Mouse (Mus musculus): ENCODE results near the gene Zfp82. TPM values are rescaled to one million over a fixed set of nuclear protein-coding genes. Genes with fewer than 3 reads are reported as not detected.

The Zfp82 gene
- polyA plus RNA-seq, 1 experiment, result 0.81 TPM

DNA sequence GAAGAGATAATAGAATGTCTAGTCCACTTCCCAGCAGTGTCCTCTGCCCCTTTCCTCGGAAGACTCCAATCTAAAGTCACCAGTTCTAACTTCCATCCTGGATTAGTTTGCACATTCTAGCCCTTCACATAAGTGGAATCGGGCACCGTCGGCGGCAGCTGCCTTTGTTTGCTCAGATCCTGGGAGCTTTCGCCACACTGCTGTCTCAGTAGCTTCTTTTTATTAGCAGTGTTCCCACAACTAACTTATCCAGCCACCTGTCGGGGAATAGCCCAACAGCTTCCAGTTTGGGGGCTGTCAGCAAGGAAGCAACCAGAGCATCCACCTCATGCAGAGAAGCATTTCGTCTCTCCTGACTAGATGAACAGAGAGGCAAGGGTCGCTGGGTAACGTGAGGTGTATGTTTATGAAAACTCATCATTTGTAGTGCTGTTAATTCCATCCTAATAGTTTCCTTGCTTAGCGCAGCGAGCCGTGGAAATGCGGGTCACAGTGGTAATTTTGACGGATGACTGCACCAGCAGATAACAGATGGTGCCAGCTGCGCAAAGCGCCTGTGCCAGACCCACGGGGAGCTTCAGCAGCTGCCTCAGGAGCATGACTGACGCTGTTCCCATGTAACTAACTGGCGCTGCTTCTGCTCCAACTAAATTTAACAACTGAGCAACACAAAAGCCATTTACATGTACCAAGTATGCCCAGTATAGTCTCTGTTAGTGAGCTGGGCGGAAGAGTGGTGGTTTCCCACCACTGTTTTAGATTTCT is 63.2 kb downstream of the Zfp82 start:
- Histone ChIP-seq H3K4me3 (ENCODE audit: extremely low read depth, insufficient read depth, insufficient read length) (no peak overlapping the region), H3K36me3 (ENCODE audit: control insufficient read depth, insufficient read depth, low read length) (peaks cover 9% of the 10 kb centered on the region), H3K4me1 (ENCODE audit: control insufficient read depth, insufficient read depth, insufficient read length) (no peaks in the 10 kb centered on the region), H3K27me3 (ENCODE audit: control insufficient read depth, insufficient read depth, low read length) (no peaks in the 10 kb centered on the region), H3K27ac (ENCODE audit: insufficient read depth, low read length) (no peak overlapping the region)
- no peak for DNase-seq (ENCODE audit: low read depth in 1 of 2, low spot score in 2 of 2)
- no peak for TF ChIP-seq CTCF (IDR thresholded peaks at IDR 0.05; ENCODE audit: extremely low read depth, insufficient read depth, insufficient read length, insufficient replicate concordance)
- no peak for TF ChIP-seq POLR2A (IDR thresholded peaks at IDR 0.05; ENCODE audit: low read depth, low read length)
- 90% methylated on average over 21 of the region's 21 CpGs for WGBS

DNA sequence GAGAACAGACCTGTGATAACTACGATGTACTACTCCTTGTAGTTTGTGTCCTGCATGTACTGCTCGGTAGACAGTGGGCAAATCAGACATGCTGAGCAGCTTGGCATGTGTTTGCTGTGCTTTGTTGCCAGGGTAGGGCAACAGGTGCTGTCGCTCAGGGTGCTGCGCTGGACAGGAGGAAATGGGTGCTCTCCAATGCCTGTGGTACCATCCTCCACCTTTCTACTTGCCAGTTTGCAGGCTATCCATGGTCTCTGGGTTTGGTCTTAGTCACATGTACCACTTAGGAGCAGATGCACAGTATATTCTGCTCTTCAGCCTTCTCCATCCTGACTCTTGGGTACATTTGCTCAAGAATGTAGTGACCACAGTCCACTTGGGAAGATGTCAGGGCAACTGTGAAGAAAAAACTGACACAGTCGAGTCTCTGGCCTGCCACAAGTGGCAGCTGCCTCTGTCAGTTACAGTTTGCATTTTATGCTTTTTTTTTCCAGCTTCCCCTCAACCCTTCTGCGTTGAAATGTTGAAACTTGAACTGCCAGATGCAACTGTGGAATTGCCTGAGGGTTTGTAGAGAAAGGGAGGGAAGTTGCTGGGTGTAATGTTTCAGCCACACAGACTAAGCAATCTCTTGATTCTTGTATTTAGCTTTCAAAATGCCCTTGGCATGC is 64.5 kb downstream of the Zfp82 start:
- Histone ChIP-seq H3K4me1 (ENCODE audit: control insufficient read depth, insufficient read depth, insufficient read length) (no peaks in the 10 kb centered on the region), H3K36me3 (ENCODE audit: control insufficient read depth, insufficient read depth, low read length) (peaks cover 6% of the 10 kb centered on the region), H3K27me3 (ENCODE audit: control insufficient read depth, insufficient read depth, low read length) (no peaks in the 10 kb centered on the region), H3K4me3 (ENCODE audit: extremely low read depth, insufficient read depth, insufficient read length) (no peak overlapping the region), H3K27ac (ENCODE audit: insufficient read depth, low read length) (no peak overlapping the region)
- DNase-seq (ENCODE audit: low read depth in 1 of 2, low spot score in 2 of 2), result no peak
- no peak for TF ChIP-seq POLR2A (IDR thresholded peaks at IDR 0.05; ENCODE audit: low read depth, low read length)
- 73% methylated on average over 6 of the region's 6 CpGs for WGBS

- no peak for DNase-seq (ENCODE audit: low read depth in 1 of 2, low spot score in 2 of 2)
- peaks cover 9% of the 10 kb centered on the region for H3K36me3 ChIP-seq (ENCODE audit: control insufficient read depth, insufficient read depth, low read length)
- no peak for TF ChIP-seq CTCF (IDR thresholded peaks at IDR 0.05; ENCODE audit: extremely low read depth, insufficient read depth, insufficient read length, insufficient replicate concordance)
- TF ChIP-seq POLR2A (IDR thresholded peaks at IDR 0.05; ENCODE audit: low read depth, low read length), result no peak
- H3K27me3 ChIP-seq (ENCODE audit: control insufficient read depth, insufficient read depth, low read length), result no peaks in the 10 kb centered on the region
- no peaks in the 10 kb centered on the region for H3K4me1 ChIP-seq (ENCODE audit: control insufficient read depth, insufficient read depth, insufficient read length)
- WGBS, result 87% methylated on average over 1 of the region's 1 CpGs
- no peak overlapping the region for H3K27ac ChIP-seq (ENCODE audit: insufficient read depth, low read length)
- no peak overlapping the region for H3K4me3 ChIP-seq (ENCODE audit: extremely low read depth, insufficient read depth, insufficient read length)
Measured at GRCm38 (mm10) chr7:30007601-30008000, 65.1 kb downstream of the Zfp82 start.

Other genes starting within 250 kb of the Zfp82 start
- gene Zfp940, start 219.2 kb downstream of the Zfp82 start, polyA plus RNA-seq (2012; rRNA removed), result 0.37 and 0.39 TPM in 2 replicates
- gene Zfp420, start 212.9 kb downstream of the Zfp82 start, polyA plus RNA-seq (2012; rRNA removed), result 0.99 and 1.2 TPM in 2 replicates
- 0.93 and 1.0 TPM in 2 replicates for gene Zfp27, start 166.3 kb downstream of the Zfp82 start, polyA plus RNA-seq (2012; rRNA removed)
- 0.31 and 0.35 TPM in 2 replicates for gene Zfp383, start 164.7 kb downstream of the Zfp82 start, polyA plus RNA-seq (2012; rRNA removed)
- gene Zfp74, start 118.8 kb downstream of the Zfp82 start, polyA plus RNA-seq (2012; rRNA removed), result 4.0 and 6.0 TPM in 2 replicates
- gene Zfp568, start 88.9 kb downstream of the Zfp82 start, polyA plus RNA-seq (2012; rRNA removed), result 3.0 and 3.1 TPM in 2 replicates
- gene Zfp14, start 21.5 kb downstream of the Zfp82 start, polyA plus RNA-seq (2012; rRNA removed), result 1.1 and 1.4 TPM in 2 replicates
- gene Gm26920, start 17.5 kb upstream of the Zfp82 start, polyA plus RNA-seq (2012; rRNA removed), result 0.16 TPM in 1 of 2 replicates, not detected in the other
- 1.1 and 2.2 TPM in 2 replicates for gene Zfp566, start 17.6 kb upstream of the Zfp82 start, polyA plus RNA-seq (2012; rRNA removed)
- 9.3 and 11.3 TPM in 2 replicates for gene Zfp260, start 21.9 kb upstream of the Zfp82 start, polyA plus RNA-seq (2012; rRNA removed)
- 0.92 and 1.9 TPM in 2 replicates for gene Zfp382, start 49.0 kb upstream of the Zfp82 start, polyA plus RNA-seq (2012; rRNA removed)
- 7.3 and 8.8 TPM in 2 replicates for gene Zfp146, start 96.8 kb upstream of the Zfp82 start, polyA plus RNA-seq (2012; rRNA removed)
- gene Cox7a1, start 111.2 kb upstream of the Zfp82 start, polyA plus RNA-seq (2012; rRNA removed), result 0.43 and 0.52 TPM in 2 replicates
- gene Capns1, start 125.9 kb upstream of the Zfp82 start, polyA plus RNA-seq (2012; rRNA removed), result 414 and 469 TPM in 2 replicates
- gene Polr2i, start 159.0 kb upstream of the Zfp82 start, polyA plus RNA-seq (2012; rRNA removed), result 51.5 and 60.8 TPM in 2 replicates
- gene Tbcb, start 159.4 kb upstream of the Zfp82 start, polyA plus RNA-seq (2012; rRNA removed), result 21.5 and 24.6 TPM in 2 replicates
- gene Ovol3, start 162.8 kb upstream of the Zfp82 start, polyA plus RNA-seq (2012; rRNA removed), result 0.13 TPM in 1 of 2 replicates, not detected in the other
- 0.14 and 0.18 TPM in 2 replicates for gene Thap8, start 207.2 kb upstream of the Zfp82 start, polyA plus RNA-seq (2012; rRNA removed)
- 15.7 and 21.5 TPM in 2 replicates for gene Wdr62, start 207.5 kb upstream of the Zfp82 start, polyA plus RNA-seq (2012; rRNA removed)
- 10.0 and 13.2 TPM in 2 replicates for gene Clip3, start 218.8 kb upstream of the Zfp82 start, polyA plus RNA-seq (2012; rRNA removed)
- 86.3 and 144 TPM in 2 replicates for gene Alkbh6, start 235.8 kb upstream of the Zfp82 start, polyA plus RNA-seq (2012; rRNA removed)
- gene Syne4, start 241.9 kb upstream of the Zfp82 start, polyA plus RNA-seq (2012; rRNA removed), result 14.7 and 21.1 TPM in 2 replicates
- gene E130208F15Rik, start 248.8 kb upstream of the Zfp82 start, polyA plus RNA-seq (2012; rRNA removed), result 0.58 and 0.89 TPM in 2 replicates